Mouse (Mus musculus): Measurements from ENCODE around the gene Hoxb8. TPM values are rescaled to one million over a fixed set of nuclear protein-coding genes. Genes with fewer than 3 reads are reported as not detected.

Gene Hoxb8
- not detected in 2 replicates for polyA plus RNA-seq (2012; ENCODE audit: insufficient read depth, insufficient read length, missing spikeins)

- H3K27ac ChIP-seq (ENCODE audit: insufficient read depth, low read depth, low read length) = no peak within 1 kb of the TSS
- no peak for TF ChIP-seq CTCF (IDR thresholded peaks at IDR 0.05; ENCODE audit: low read depth, low read length)
- TF ChIP-seq POLR2A (IDR thresholded peaks at IDR 0.05; ENCODE audit: borderline replicate concordance, low read depth, low read length) = no peak
- peaks cover 5% of the 10 kb centered on the region; the same call in 1 of the 2 replicates for H3K4me1 ChIP-seq (ENCODE audit: control insufficient read depth, insufficient read depth, low read length)
- no peak within 1 kb of the TSS for H3K4me3 ChIP-seq (ENCODE audit: insufficient read depth, low read length)
Measured at GRCm38 (mm10) chr11:96281855-96282570, at the start of gene Hoxb8. Gene Hoxb8, plus strand, starts transcription at chr11:96281905.

DNA sequence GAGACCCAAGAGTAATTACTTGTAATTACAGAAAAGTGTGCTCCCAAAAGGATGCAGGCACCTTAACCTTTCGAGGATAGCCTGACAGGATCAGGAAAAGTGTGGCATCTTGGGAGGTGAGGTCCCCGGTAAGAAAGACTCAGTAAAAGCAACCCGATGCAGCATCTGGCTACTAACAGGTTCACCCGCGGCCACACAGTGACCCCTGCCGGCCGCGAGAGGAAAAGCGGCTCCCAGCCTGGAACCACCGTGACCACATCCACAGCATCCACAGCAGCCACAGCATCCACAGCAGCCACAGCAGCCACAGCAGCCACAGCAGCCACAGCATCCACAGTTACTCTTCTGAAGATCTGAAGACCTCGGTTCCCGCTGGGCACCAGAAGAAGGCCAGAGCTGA lies 46.8 kb upstream of the Hoxb8 start:
- no peak overlapping the region for H3K4me3 ChIP-seq (ENCODE audit: insufficient read depth, low read length)
- no peak for TF ChIP-seq POLR2A (IDR thresholded peaks at IDR 0.05; ENCODE audit: borderline replicate concordance, low read depth, low read length)
- peak; percentile 58 for TF ChIP-seq CTCF (IDR thresholded peaks at IDR 0.05; ENCODE audit: low read depth, low read length)
- no peak overlapping the region for H3K27ac ChIP-seq (ENCODE audit: insufficient read depth, low read depth, low read length)
- no peaks in the 10 kb centered on the region for H3K4me1 ChIP-seq (ENCODE audit: control insufficient read depth, insufficient read depth, low read length)

GRCm38 (mm10) chr11:96240211-96240610 lies 41.5 kb upstream of the Hoxb8 start:
- Histone ChIP-seq H3K4me3 (ENCODE audit: insufficient read depth, low read length) (no peak overlapping the region), H3K27ac (ENCODE audit: insufficient read depth, low read depth, low read length) (no peak overlapping the region), H3K4me1 (ENCODE audit: control insufficient read depth, insufficient read depth, low read length) (no peaks in the 10 kb centered on the region)
- TF ChIP-seq CTCF (IDR thresholded peaks at IDR 0.05; ENCODE audit: low read depth, low read length) (peak; percentile 33; the same call in 1 of the 2 replicates), POLR2A (IDR thresholded peaks at IDR 0.05; ENCODE audit: borderline replicate concordance, low read depth, low read length) (no peak)

- TF ChIP-seq CTCF (IDR thresholded peaks at IDR 0.05; ENCODE audit: low read depth, low read length) = no peak
- TF ChIP-seq POLR2A (IDR thresholded peaks at IDR 0.05; ENCODE audit: borderline replicate concordance, low read depth, low read length) = no peak
- Histone ChIP-seq H3K4me1 (ENCODE audit: control insufficient read depth, insufficient read depth, low read length) (no peaks in the 10 kb centered on the region), H3K27ac (ENCODE audit: insufficient read depth, low read depth, low read length) (no peak overlapping the region), H3K4me3 (ENCODE audit: insufficient read depth, low read length) (no peak overlapping the region)
Measured at GRCm38 (mm10) chr11:96250901-96251300, 30.8 kb upstream of the Hoxb8 start.

GRCm38 (mm10) chr11:96251480-96252031 lies 30.1 kb upstream of the Hoxb8 start:
- H3K4me3 ChIP-seq (ENCODE audit: insufficient read depth, low read length) = no peak overlapping the region
- TF ChIP-seq POLR2A (IDR thresholded peaks at IDR 0.05; ENCODE audit: borderline replicate concordance, low read depth, low read length) (no peak), CTCF (IDR thresholded peaks at IDR 0.05; ENCODE audit: low read depth, low read length) (no peak)
- no peak overlapping the region for H3K27ac ChIP-seq (ENCODE audit: insufficient read depth, low read depth, low read length)
- no peaks in the 10 kb centered on the region for H3K4me1 ChIP-seq (ENCODE audit: control insufficient read depth, insufficient read depth, low read length)

GRCm38 (mm10) chr11:96252541-96253120 lies 29.1 kb upstream of the Hoxb8 start:
- no peak overlapping the region for H3K27ac ChIP-seq (ENCODE audit: insufficient read depth, low read depth, low read length)
- TF ChIP-seq CTCF (IDR thresholded peaks at IDR 0.05; ENCODE audit: low read depth, low read length) (no peak), POLR2A (IDR thresholded peaks at IDR 0.05; ENCODE audit: borderline replicate concordance, low read depth, low read length) (no peak)
- H3K4me1 ChIP-seq (ENCODE audit: control insufficient read depth, insufficient read depth, low read length) = no peaks in the 10 kb centered on the region
- no peak overlapping the region for H3K4me3 ChIP-seq (ENCODE audit: insufficient read depth, low read length)

- no peak for TF ChIP-seq POLR2A (IDR thresholded peaks at IDR 0.05; ENCODE audit: borderline replicate concordance, low read depth, low read length)
- no peak for TF ChIP-seq CTCF (IDR thresholded peaks at IDR 0.05; ENCODE audit: low read depth, low read length)
- Histone ChIP-seq H3K4me1 (ENCODE audit: control insufficient read depth, insufficient read depth, low read length) (no peaks in the 10 kb centered on the region), H3K27ac (ENCODE audit: insufficient read depth, low read depth, low read length) (no peak overlapping the region), H3K4me3 (ENCODE audit: insufficient read depth, low read length) (no peak overlapping the region)
Measured at GRCm38 (mm10) chr11:96254221-96254620, 27.5 kb upstream of the Hoxb8 start.

DNA sequence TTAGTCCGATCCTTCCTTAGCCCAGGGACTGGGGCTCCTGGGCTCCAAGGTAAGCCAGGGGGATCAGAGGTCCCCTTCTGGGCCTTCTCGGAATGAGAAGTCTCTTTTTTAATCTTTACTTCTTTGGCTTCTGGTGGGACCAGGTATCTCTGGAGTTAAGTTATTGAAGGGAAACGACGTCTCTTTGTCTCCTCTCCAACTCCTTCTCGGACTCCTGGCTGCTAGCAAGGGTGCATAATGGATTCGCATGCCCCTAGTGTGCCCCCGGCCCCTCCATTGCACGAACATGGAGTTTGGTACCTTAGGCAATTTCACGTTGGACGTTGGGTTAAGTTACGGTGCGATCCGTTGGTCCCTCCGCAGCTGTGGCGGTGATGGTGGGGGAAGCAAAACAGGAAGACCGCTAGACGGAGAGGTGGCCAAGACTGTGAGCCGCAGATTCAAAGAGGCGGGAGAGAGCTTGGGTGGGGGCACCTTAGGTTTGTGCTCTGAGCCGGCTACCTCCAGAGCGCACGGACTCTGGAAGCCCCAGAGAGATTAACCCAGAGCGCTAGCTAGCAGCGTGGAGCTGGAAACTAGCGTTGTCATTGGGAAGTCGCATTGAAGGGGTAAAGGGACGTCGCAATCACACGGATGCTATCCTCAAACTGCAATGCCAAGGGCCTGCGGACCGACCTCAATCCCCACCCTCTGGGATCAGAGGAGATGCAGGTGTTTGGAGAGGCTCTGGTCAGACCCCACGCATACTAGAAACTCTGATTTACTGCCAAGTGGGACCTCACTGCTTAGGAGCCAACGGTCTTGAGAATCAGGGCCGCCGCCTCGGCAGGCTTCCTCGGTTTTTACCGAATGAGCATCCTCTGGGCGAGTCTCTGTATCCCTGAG lies 26.4 kb upstream of the Hoxb8 start:
- Histone ChIP-seq H3K27ac (ENCODE audit: insufficient read depth, low read depth, low read length) (no peak overlapping the region), H3K4me3 (ENCODE audit: insufficient read depth, low read length) (no peak overlapping the region), H3K4me1 (ENCODE audit: control insufficient read depth, insufficient read depth, low read length) (no peaks in the 10 kb centered on the region)
- TF ChIP-seq POLR2A (IDR thresholded peaks at IDR 0.05; ENCODE audit: borderline replicate concordance, low read depth, low read length) (no peak), CTCF (IDR thresholded peaks at IDR 0.05; ENCODE audit: low read depth, low read length) (no peak)

GRCm38 (mm10) chr11:96255996-96256445 lies 25.7 kb upstream of the Hoxb8 start:
- no peak for TF ChIP-seq CTCF (IDR thresholded peaks at IDR 0.05; ENCODE audit: low read depth, low read length)
- no peak for TF ChIP-seq POLR2A (IDR thresholded peaks at IDR 0.05; ENCODE audit: borderline replicate concordance, low read depth, low read length)
- H3K27ac ChIP-seq (ENCODE audit: insufficient read depth, low read depth, low read length) = no peak overlapping the region
- no peak overlapping the region for H3K4me3 ChIP-seq (ENCODE audit: insufficient read depth, low read length)
- H3K4me1 ChIP-seq (ENCODE audit: control insufficient read depth, insufficient read depth, low read length) = no peaks in the 10 kb centered on the region
